In the genomic region with DNA sequence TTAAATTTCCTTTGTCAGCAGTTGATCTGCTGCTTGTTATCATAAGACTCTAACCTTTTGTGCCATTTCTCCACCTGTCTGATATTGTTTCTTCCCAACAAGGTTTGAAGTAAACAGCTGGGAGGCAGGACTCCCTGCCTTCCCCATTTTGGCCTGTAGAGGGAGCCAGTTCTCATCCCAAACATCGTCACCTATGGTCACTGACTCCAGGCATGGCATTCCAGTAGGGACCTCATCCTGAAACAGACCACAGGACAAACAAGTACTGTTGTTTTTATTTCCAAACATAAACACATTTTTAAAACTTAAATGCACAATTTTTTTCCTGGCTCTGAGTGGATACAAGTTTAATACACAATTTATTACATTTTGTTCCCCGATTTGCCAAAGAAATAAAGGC, we compare ENCODE assay signal across 9 mouse cellular contexts. TPM values are rescaled to one million over a fixed set of nuclear protein-coding genes. Genes with fewer than 3 reads are reported as not detected.
DNase-seq lines count a peak whose midpoint lies in the region; ATAC-seq and TF ChIP-seq lines count a peak whose summit lies in the region.
"Had no signal": no experiment of that assay in that cellular context is flagged by ENCODE, and none has a peak within 500 bp of the region (broad histone marks: within the 10 kb centered on the region; RNA-seq: fewer than 3 reads in every experiment).

No protein-coding gene starts in this region.

- H3K9me3 ChIP-seq in hindbrain, embryonic 14.5 days (ENCODE audit: control insufficient read depth, low read length) = no peaks in the 10 kb centered on the region
- H3K9me3 ChIP-seq in hindbrain, embryonic 16.5 days (ENCODE audit: control insufficient read depth, low read length) = no peaks in the 10 kb centered on the region
- no peaks in the 10 kb centered on the region for H3K9me3 ChIP-seq in hindbrain, postnatal 0 days (ENCODE audit: low read length)
- H3K9me3 ChIP-seq: embryonic facial prominence, embryonic 13.5 days had no signal

- no peaks in the 10 kb centered on the region for H3K27me3 ChIP-seq in hindbrain, embryonic 14.5 days (ENCODE audit: control insufficient read depth, insufficient read depth, low read length)
- H3K27me3 ChIP-seq in hindbrain, embryonic 16.5 days (replicated peaks; ENCODE audit: control insufficient read depth, insufficient read depth, low read length) = no peaks in the 10 kb centered on the region
- no peaks in the 10 kb centered on the region for H3K27me3 ChIP-seq in hindbrain, postnatal 0 days (ENCODE audit: insufficient read depth, low read length)
- H3K27me3 ChIP-seq: embryonic facial prominence, embryonic 13.5 days had no signal

- no peak for ATAC-seq in hindbrain, embryonic 14.5 days (ENCODE audit: low FRiP score)
- ATAC-seq in hindbrain, embryonic 16.5 days = no peak
- no peak for ATAC-seq in hindbrain, postnatal 0 days

- no peaks in the 10 kb centered on the region for H3K4me1 ChIP-seq in hindbrain, embryonic 14.5 days (replicated peaks; ENCODE audit: control insufficient read depth, insufficient read depth, low read length)
- no peaks in the 10 kb centered on the region for H3K4me1 ChIP-seq in hindbrain, embryonic 16.5 days (ENCODE audit: control insufficient read depth, insufficient read depth, low read depth, low read length)
- no peaks in the 10 kb centered on the region for H3K4me1 ChIP-seq in hindbrain, postnatal 0 days (ENCODE audit: insufficient read depth, low read length)
- H3K4me1 ChIP-seq: embryonic facial prominence, embryonic 13.5 days had no signal

- H3K4me3 ChIP-seq in hindbrain, embryonic 14.5 days (replicated peaks; ENCODE audit: low read length) = no peak overlapping the region
- H3K4me3 ChIP-seq in hindbrain, embryonic 16.5 days (ENCODE audit: low read length) = no peak overlapping the region
- H3K4me3 ChIP-seq in hindbrain, postnatal 0 days (ENCODE audit: low read length) = no peak overlapping the region
- H3K4me3 ChIP-seq: embryonic facial prominence, embryonic 13.5 days had no signal

- H3K9ac ChIP-seq in hindbrain, embryonic 14.5 days = no peak overlapping the region
- no peak overlapping the region for H3K9ac ChIP-seq in hindbrain, embryonic 16.5 days (ENCODE audit: low read depth, low read length)
- no peak overlapping the region for H3K9ac ChIP-seq in hindbrain, postnatal 0 days (replicated peaks; ENCODE audit: low read length)
- H3K9ac ChIP-seq: embryonic facial prominence, embryonic 13.5 days had no signal

- TF ChIP-seq CTCF in hindbrain, postnatal 0 days (IDR thresholded peaks at IDR 0.05; ENCODE audit: low read depth) = peak; percentile 89

- no peak overlapping the region for H3K27ac ChIP-seq in hindbrain, embryonic 14.5 days
- no peak overlapping the region for H3K27ac ChIP-seq in hindbrain, embryonic 16.5 days (ENCODE audit: low read depth, low read length)
- no peak overlapping the region for H3K27ac ChIP-seq in hindbrain, postnatal 0 days
- H3K27ac ChIP-seq: embryonic facial prominence, embryonic 13.5 days had no signal

- H3K4me2 ChIP-seq in hindbrain, embryonic 14.5 days (replicated peaks) = no peak overlapping the region
- no peak overlapping the region for H3K4me2 ChIP-seq in hindbrain, embryonic 16.5 days (ENCODE audit: low read length)
- no peak overlapping the region for H3K4me2 ChIP-seq in hindbrain, postnatal 0 days (ENCODE audit: low read depth, low read length)
- H3K4me2 ChIP-seq: embryonic facial prominence, embryonic 13.5 days had no signal

- no peaks in the 10 kb centered on the region for H3K36me3 ChIP-seq in hindbrain, embryonic 14.5 days (replicated peaks; ENCODE audit: control insufficient read depth, insufficient read depth)
- H3K36me3 ChIP-seq in hindbrain, embryonic 16.5 days (ENCODE audit: control insufficient read depth, insufficient read depth, low read length) = no peaks in the 10 kb centered on the region
- H3K36me3 ChIP-seq in hindbrain, postnatal 0 days (ENCODE audit: insufficient read depth, low read length) = no peaks in the 10 kb centered on the region
- H3K36me3 ChIP-seq: embryonic facial prominence, embryonic 13.5 days had no signal

- DNase-seq in hindbrain, embryonic 14.5 days (ENCODE audit: low spot score) = peak; percentile 69
- DNase-seq in adrenal gland, adult 18-20 months (ENCODE audit: low spot score in 2 of 2) = peak; percentile 61 to 62
- peak; percentile 56 to 65 for DNase-seq in cerebellum, postnatal 4 days (ENCODE audit: low spot score in 2 of 2)
- peak; percentile 76 for DNase-seq in hindbrain, postnatal 0 days (ENCODE audit: low spot score)
- DNase-seq in left cerebral cortex, postnatal 10 days (ENCODE audit: extremely low spot score in 1 of 2, low spot score in 2 of 2) = peak; percentile 23 to 47
- DNase-seq in ovary, postnatal 10 days (ENCODE audit: low spot score) = peak; percentile 33
- peak; percentile 77 for DNase-seq in thymus, postnatal 25 days

- intact Hi-C loops in left cerebral cortex, postnatal 10 days (cut with DNase I) = no loop called here

- 52% methylated on average over 2 of the region's 2 CpGs for WGBS in hindbrain, embryonic 14.5 days
- 53% methylated on average over 2 of the region's 2 CpGs for WGBS in hindbrain, embryonic 16.5 days
- WGBS in hindbrain, postnatal 0 days = 55% methylated on average over 2 of the region's 2 CpGs

RNA-seq across cellular contexts. Expression of a gene that starts 40.1 kb away (rescaled TPM):
- polyA plus RNA-seq in hindbrain, embryonic 14.5 days (2014; fragmentation: Nextera tagmentation; extraction: Ambion mirVana) = 0.92 and 1.8 TPM in 2 replicates
- 1.0 and 1.2 TPM in 2 replicates for polyA plus RNA-seq in hindbrain, embryonic 16.5 days (2015; fragmentation: Nextera tagmentation; extraction: Ambion mirVana)
- total RNA-seq in adrenal gland, adult 18-20 months (2021) = under 1 TPM; 0.40 to 0.93 TPM
- total RNA-seq in hindbrain, postnatal 0 days (2014; rRNA removed) = 0.93 and 1.5 TPM in 2 replicates
- polyA plus RNA-seq in hindbrain, postnatal 0 days (2015; fragmentation: Nextera tagmentation; extraction: Ambion mirVana) = 1.0 and 1.3 TPM in 2 replicates
- total RNA-seq in left cerebral cortex, postnatal 10 days (2021) = 1 to 10 TPM; 2.9 to 3.4 TPM

RNA-seq across cellular contexts. Expression of a gene that starts 47.2 kb away (rescaled TPM):
- 0.08 and 0.35 TPM in 2 replicates for polyA plus RNA-seq in hindbrain, embryonic 14.5 days (2014; fragmentation: Nextera tagmentation; extraction: Ambion mirVana)
- 0.66 and 0.73 TPM in 2 replicates for polyA plus RNA-seq in hindbrain, embryonic 16.5 days (2015; fragmentation: Nextera tagmentation; extraction: Ambion mirVana)
- not detected for total RNA-seq in adrenal gland, adult 18-20 months (2021)
- 0.31 and 0.47 TPM in 2 replicates for total RNA-seq in hindbrain, postnatal 0 days (2014; rRNA removed)
- 0.63 and 0.64 TPM in 2 replicates for polyA plus RNA-seq in hindbrain, postnatal 0 days (2015; fragmentation: Nextera tagmentation; extraction: Ambion mirVana)
- under 1 TPM; 0.41 to 0.65 TPM for total RNA-seq in left cerebral cortex, postnatal 10 days (2021)
- polyA plus RNA-seq: embryonic facial prominence, embryonic 13.5 days had no signal

RNA-seq across cellular contexts. Expression of a gene that starts 58.5 kb away (rescaled TPM):
- 3.4 and 4.8 TPM in 2 replicates for polyA plus RNA-seq in hindbrain, embryonic 14.5 days (2014; fragmentation: Nextera tagmentation; extraction: Ambion mirVana)
- polyA plus RNA-seq in hindbrain, embryonic 16.5 days (2015; fragmentation: Nextera tagmentation; extraction: Ambion mirVana) = 3.7 and 4.5 TPM in 2 replicates
- total RNA-seq in adrenal gland, adult 18-20 months (2021) = 10 to 100 TPM in 1 of 2 experiments, 1 to 10 TPM in 1; 8.0 to 10.7 TPM
- total RNA-seq in hindbrain, postnatal 0 days (2014; rRNA removed) = 3.7 and 5.2 TPM in 2 replicates
- polyA plus RNA-seq in hindbrain, postnatal 0 days (2015; fragmentation: Nextera tagmentation; extraction: Ambion mirVana) = 3.4 and 3.5 TPM in 2 replicates
- 10 to 100 TPM; 10.5 to 11.6 TPM for total RNA-seq in left cerebral cortex, postnatal 10 days (2021)
